Mouse (Mus musculus) left cerebral cortex, postnatal 25 days (tissue): Measurements from ENCODE around the gene Zbtb26. TPM values are rescaled to one million over a fixed set of nuclear protein-coding genes. Genes with fewer than 3 reads are reported as not detected.

Source experiments
- DNase-seq, 2 experiments: peaks; one replicate each; pipeline ENCODE4 v3.0.0; 2022; ENCODE audit warnings: low spot score in 2 of 2, mixed read lengths in 1 of 2
- intact Hi-C: fragments of 180-260 bp; cut with DNase I; formaldehyde crosslinking; loops from one replicate; pipeline ENCODE4 v1.15.1; 2025
- total RNA-seq, 2 experiments: library from RNA; stranded (reverse); gene quantifications; 2 replicates each; pipeline ENCODE4 v1.2.3; 2021

Gene Zbtb26
- 10 to 100 TPM in 1 of 2 experiments, 1 to 10 TPM in 1; 9.7 to 10.4 TPM for total RNA-seq

DNA sequence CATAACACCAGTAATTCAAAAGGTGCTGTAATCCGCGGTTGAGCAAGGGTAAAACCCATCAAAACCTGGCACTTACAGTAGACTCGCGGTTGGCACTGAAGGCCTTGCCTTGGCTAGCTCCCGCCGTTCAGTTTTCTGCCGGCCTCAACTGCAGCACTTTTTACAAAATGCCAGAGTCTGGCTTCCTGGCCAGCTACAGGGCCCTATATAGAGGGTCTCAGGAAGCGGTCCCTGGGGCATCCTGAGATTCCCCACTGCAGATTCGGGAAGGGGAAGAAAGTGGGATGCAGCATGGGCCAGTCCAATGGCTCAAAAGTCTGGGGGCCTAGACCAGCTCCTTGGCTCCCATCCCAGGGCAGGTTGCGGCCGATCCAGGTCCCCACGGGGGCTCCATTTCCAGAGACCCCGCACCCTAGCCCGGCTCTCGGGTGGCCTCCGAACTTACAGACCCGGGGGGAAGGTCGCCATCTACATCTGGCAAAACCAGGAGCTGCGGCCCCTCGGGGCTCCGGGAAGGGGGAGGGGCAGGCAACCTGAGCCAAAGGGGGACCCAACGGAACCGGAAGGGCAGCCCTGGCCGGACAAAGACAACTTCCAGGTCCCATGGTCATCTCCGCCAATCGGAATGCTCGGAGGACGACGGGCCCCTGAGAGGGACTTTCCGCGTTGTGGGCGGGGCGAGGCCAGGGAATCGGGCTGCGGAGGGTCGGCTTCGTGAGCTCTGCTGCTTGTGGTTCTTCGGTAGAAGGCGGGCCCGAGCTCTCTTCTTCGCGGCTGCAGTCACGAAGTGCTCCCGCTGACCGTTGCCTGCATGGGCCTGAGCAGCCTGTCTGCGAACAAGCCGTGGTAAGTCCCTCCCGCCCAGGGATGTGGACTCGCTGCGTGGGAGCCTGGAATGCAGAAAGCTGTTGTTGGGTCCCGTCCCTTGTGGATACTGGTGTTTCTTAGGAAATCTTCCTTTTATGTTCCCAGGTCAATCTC, at the start of gene Zbtb26, which contains the start of the genes Zbtb6 and Rabgap1:
TSS of gene Zbtb26 (minus strand) at position 525 of the 981 bp plus-strand sequence.
TSS of gene Zbtb6 (minus strand) at position 561 of the 981 bp plus-strand sequence.
TSS of gene Rabgap1 (plus strand) at position 669 of the 981 bp plus-strand sequence.
- intact Hi-C loops: loop anchor here (1.0 kb wide), 1 partner anchor 9 kb away; no protein-coding TSS in a partner anchor
- peak; percentile 96 to 98 for DNase-seq

- no peak for DNase-seq
- intact Hi-C loops: loop anchor here (5.0 kb wide), 1 partner anchor 107 kb away; no protein-coding TSS in a partner anchor
Observed at GRCm38 (mm10) chr2:37488956-37489355, 46.0 kb upstream of the Zbtb26 start.

DNA sequence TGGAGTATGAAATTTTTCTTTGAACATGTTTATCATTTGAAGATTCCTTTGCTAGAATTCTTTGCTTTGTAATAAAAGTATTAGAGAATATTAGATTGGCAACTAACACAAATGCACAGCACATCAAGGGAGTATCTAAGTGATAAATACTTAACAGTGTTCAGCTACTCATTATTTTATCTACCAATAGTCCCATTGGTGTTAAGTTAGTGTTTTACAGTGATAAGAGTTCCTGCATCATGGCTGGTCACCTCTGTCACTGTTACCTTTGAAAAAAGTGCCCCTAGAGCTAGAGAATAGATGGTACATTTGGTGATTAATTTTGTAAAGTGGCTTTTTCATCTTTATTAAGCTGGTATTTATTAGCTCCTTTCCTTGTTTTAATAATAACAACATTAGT, 43.5 kb upstream of the Zbtb26 start:
- intact Hi-C loops: loop anchor here (5.0 kb wide), 1 partner anchor 104 kb away; no protein-coding TSS in a partner anchor
- DNase-seq: no peak

- peak; percentile 24 to 47 for DNase-seq
- intact Hi-C loops: loop anchor here (5.0 kb wide), 1 partner anchor 103 kb away; no protein-coding TSS in a partner anchor
Observed at GRCm38 (mm10) chr2:37485370-37485769, 42.4 kb upstream of the Zbtb26 start.

GRCm38 (mm10) chr2:37484165-37484564, 41.2 kb upstream of the Zbtb26 start:
- intact Hi-C loops: no loop called here
- no peak for DNase-seq

DNA sequence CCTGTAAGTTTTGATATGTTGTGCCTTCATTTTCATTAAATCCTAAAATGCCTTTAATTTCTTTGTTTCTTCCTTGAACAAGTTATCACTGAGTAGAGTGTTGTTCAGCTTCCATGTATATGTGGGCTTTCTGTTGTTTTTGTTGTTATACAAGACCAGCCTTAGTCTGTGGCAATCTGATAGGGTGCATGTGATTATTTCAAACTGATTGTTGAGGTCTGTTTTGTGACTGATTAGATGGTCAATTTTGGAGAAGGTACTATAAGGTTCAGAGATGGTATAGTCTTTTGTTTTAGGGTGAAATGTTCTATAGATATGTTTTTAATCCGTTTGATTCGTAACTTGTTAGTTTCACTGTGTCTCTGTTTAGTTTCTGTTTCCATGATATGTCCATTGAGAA, 37.1 kb upstream of the Zbtb26 start:
- no peak for DNase-seq
- intact Hi-C loops: no loop called here

- DNase-seq: no peak
- intact Hi-C loops: loop anchor here (5.0 kb wide), 1 partner anchor 72 kb away; no protein-coding TSS in a partner anchor
Observed at GRCm38 (mm10) chr2:37479559-37479958, 36.6 kb upstream of the Zbtb26 start.

DNA sequence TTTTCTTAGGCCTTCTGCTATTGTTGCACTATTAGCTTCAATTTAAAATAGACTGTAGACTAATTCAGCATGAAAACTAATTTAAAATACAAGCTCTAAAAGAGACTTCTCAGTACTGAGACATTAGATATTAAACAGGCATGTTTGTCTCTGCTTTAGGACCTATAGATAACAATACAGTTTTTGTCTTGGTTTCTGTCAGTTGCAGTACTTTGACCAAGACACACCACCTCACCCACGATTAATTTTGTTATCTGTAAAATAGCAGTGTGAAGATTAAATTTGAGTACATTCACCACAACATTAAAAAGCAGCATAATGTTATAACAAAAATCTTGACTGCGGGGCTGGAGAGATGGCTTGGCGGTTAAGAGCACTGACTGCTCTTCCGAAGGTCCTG, 23.3 kb upstream of the Zbtb26 start:
- intact Hi-C loops: no loop called here
- no peak for DNase-seq

DNA sequence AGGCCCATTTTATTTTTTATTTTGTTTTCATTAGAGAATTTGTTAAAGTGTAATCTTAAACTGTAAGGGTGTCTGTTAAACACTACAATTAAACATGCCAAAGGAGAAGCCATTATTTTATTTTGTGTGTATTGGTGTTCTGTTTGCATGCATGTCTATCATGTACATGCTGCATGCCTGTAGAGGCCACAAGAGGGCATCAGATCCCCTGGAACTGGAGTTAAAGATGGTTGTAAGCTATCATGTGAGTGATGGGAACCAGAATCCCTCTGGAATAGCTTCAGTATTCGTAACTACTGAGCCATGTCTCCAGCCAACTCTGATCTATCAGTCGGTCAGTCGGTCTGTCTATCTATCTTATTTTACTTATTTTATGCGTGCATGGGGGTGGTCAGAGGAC, 17.8 kb upstream of the Zbtb26 start:
- intact Hi-C loops: no loop called here

DNA sequence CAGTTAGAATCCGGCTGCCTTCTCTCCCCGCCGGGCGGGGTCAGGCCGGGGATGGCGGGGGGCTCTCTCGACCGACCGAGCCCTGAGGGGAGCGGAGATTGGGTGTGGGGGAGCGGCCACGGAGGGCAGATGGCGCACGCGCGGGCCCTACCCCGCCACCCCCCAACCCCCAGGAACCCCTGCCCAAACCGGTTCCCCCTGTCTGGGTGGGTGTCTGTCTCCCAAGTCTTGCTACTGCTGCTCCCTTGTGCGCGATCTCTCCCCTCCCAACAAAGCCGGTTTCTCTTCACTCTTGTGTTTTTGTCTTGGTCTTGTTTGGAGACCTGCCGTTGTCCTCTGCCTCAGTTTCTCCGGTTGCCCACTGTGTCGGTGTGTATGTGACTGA, 9.4 kb upstream of the Zbtb26 start:
- intact Hi-C loops: loop anchor here (1.0 kb wide), 1 partner anchor 9 kb away; the partner anchor contains the start of genes Rabgap1, Zbtb26 and Zbtb6

More for the DNA sequence above, 17.8 kb upstream of the Zbtb26 start:
- no peak for DNase-seq

GRCm38 (mm10) chr2:37451667-37452375, 8.9 kb upstream of the Zbtb26 start:
- DNase-seq: peak; percentile 90 to 96
- intact Hi-C loops: loop anchor here (1.0 kb wide), 1 partner anchor 9 kb away; the partner anchor contains the start of genes Rabgap1, Zbtb26 and Zbtb6

More for the DNA sequence above, 9.4 kb upstream of the Zbtb26 start:
- DNase-seq: no peak

GRCm38 (mm10) chr2:37431609-37432008, 11.3 kb downstream of the Zbtb26 start:
- intact Hi-C loops: no loop called here

DNA sequence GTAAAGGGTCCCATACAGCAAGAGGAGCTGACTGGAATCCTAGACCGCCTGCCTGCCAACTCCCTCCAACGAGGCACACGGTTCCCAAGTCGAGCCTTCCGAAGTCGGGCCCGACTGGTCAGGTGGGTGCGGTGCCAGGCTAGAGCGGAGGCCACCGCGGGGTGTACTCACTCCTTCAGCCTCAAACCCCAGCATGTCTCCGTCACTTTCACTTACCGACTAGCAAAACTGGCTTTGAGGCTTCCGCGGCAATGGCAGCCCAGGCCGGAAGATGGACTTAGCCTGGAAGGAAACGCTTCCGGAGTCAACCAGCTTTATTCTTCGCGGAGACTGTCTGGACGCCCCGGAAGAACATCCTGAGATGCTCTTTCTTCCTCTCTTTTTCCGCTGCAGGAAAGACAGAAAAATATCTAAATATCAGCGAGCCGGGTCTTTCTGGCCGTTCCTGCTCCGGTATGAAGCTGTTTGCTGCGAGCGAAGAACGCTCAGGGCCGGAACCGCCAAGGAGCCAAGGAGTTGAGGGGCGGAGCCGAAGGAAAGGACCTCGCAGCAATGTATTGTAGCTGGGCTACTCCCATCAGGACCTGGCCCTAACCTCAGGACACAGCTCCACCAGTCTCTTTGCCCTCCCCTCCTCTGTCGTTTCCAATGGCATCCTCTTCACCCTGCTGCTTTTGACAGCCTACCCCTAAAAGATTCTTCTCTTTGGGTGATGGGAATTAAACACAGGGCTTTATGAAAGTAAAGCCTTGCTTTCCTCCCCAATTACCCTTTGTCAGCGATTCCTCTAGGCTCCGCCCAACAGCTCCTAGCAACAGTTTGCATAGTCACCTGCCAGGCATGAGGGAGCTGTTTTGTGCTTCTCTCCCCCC, 12.1 kb downstream of the Zbtb26 start:
- DNase-seq: peak; percentile 90 to 94
- intact Hi-C loops: no loop called here

More at GRCm38 (mm10) chr2:37431609-37432008, 11.3 kb downstream of the Zbtb26 start:
- DNase-seq: no peak

DNA sequence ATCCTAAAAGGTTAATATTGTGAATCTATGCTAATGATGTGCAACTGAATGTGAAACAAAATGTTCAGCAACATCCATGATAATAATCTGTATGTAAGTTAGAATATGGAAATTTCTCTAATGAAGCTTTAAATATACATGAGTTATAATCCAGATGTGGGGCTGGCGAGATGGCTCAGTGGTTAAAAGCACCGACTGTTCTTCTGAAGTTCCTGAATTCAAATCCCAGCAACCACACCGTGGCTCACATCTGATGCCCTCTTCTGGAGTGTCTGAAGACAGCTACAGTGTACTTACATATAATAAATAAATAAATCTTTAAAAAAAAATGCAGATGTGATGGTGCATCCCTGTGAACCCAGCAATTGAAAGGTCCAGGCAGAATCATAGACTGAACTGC, 19.3 kb downstream of the Zbtb26 start:
- intact Hi-C loops: no loop called here
- DNase-seq: no peak

DNA sequence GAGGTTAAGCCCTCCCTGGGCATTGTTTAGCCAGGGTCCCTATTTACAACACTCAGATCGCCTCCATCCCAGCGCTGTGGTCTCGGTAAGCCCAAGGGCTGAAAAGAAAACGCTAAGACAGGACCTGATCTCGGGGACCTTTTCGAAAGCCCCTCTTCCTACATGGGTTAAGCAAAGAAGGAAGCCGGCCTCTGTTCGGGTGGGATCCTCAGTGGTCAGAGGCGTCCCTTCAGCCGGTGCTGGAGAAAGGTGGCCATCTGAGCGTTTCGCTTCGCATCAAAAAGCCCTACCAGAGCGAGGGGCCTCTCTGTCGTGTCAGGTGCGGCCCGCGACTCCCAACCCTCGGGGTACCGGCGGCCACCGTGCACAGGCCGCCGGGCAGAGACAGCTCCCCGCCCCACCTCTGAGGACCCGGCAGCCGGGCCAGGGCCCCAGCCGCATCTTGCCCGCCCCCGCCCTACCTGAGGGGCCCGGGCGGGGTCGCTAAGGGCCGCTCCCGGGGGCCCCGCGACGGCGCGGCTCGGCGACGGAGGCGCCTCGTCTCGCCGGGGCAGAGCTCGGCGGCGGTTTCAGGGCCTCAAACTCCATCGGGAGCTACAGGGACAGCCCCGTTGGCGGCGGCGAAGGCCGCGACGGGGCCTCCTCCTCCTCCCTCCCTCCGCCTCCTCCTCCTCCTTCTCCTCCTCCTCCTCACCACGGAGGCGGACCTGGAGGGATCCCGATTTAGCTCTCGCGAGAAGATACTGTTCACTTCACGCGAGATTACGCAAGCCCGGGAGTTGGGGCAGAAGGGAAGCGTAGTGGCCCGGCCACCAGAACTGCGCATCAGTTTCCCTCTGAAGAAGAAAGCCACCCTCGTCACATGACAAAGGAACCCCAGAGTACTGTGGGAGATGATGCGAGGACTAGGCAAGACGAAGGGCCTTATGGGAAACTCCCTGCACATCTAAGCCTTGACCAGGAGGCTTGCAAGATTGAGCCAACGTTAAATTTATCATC, 20.3 kb downstream of the Zbtb26 start, which contains the start of gene Rc3h2:
TSS of gene Rc3h2 (minus strand) at position 598 of the 999 bp plus-strand sequence.
- intact Hi-C loops: no loop called here
- DNase-seq: peak; percentile 96 to 98

DNA sequence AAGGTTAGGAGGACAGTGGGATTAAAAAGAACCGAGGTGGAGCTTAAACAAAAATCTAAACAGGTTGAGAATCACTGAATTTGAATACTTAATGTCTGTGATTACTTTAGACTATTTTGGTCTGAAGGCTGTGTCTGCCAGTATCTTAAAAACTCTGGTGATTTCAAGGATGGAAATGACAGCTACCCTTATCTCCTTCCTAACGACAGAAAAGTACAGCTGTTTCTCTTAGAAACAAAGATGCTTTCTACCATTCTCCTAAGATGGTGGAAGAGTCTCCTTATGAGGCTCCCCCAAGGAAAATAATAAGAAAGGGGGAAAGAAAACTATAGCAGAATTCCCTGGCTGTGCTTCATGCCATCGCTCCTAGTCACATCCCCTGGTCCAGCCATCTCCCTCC, 21.0 kb downstream of the Zbtb26 start:
- DNase-seq: no peak
- intact Hi-C loops: no loop called here

GRCm38 (mm10) chr2:37395539-37395938, 47.4 kb downstream of the Zbtb26 start:
- no peak for DNase-seq
- intact Hi-C loops: loop anchor here (10.0 kb wide), 1 partner anchor 379 kb away; the partner anchor contains the start of gene Crb2
